Mouse (Mus musculus): ENCODE data around the gene Stx8. TPM values are rescaled to one million over a fixed set of nuclear protein-coding genes. Genes with fewer than 3 reads are reported as not detected.

The Stx8 gene
- polyA plus RNA-seq, 1 experiment from 2014 or later = 59.2 TPM

GRCm38 (mm10) chr11:68250106-68250505 lies 284.1 kb downstream of the Stx8 start:
- WGBS = 74% methylated on average over 6 of the region's 6 CpGs
- no peaks in the 10 kb centered on the region for H3K27me3 ChIP-seq
- H3K36me3 ChIP-seq = no peaks in the 10 kb centered on the region
- H3K4me1 ChIP-seq = no peaks in the 10 kb centered on the region
- no peak for ATAC-seq (ENCODE audit: insufficient number of reproducible peaks, insufficient read depth, low FRiP score, low TSS enrichment)
- H3K4me3 ChIP-seq = no peak overlapping the region
- no peak overlapping the region for H3K27ac ChIP-seq
- no peaks in the 10 kb centered on the region for H3K9me3 ChIP-seq
- H3K4me2 ChIP-seq (replicated peaks) = no peak overlapping the region
- no peak overlapping the region for H3K9ac ChIP-seq

DNA sequence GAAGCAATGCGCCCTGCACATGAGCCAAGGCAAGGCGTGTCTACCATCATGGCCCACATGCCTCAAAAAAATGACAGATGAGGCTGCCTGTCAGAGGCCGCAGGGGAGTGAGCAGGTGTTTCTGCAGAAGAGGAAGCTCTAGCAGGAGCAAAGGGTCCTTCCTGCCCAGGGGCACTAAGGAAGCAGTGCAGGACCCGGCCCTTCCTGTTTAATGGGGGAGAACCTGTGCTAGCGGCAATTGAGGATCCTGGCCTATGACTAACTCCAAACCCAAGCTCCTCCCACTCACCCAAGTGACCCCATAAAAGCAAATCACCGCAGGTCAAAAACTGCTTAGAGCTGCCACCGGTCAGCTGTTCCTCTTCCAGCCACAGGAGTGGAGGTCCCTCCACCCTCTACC lies 287.5 kb downstream of the Stx8 start:
- Histone ChIP-seq H3K9ac (no peak overlapping the region), H3K36me3 (no peaks in the 10 kb centered on the region), H3K9me3 (no peaks in the 10 kb centered on the region), H3K4me3 (no peak overlapping the region), H3K4me1 (no peaks in the 10 kb centered on the region), H3K4me2 (replicated peaks) (no peak overlapping the region), H3K27ac (no peak overlapping the region), H3K27me3 (no peaks in the 10 kb centered on the region)
- ATAC-seq (ENCODE audit: insufficient number of reproducible peaks, insufficient read depth, low FRiP score, low TSS enrichment) = no peak
- WGBS = 82% methylated on average over 7 of the region's 7 CpGs

Small RNAs within 50 kb of the gene (microRNA-seq; reads per million reads assigned to microRNA genes)
- not detected for gene Mir6406

Other genes starting within 250 kb of the Stx8 start
- 0.04 and 0.08 TPM in 2 replicates for gene Glp2r, start 195.0 kb upstream of the Stx8 start, polyA plus RNA-seq (2016; fragmentation: Nextera tagmentation; extraction: Ambion mirVana)
- gene Gsg1l2, start 191.6 kb upstream of the Stx8 start, polyA plus RNA-seq (2016; fragmentation: Nextera tagmentation; extraction: Ambion mirVana) = not detected in 2 replicates
- 1.1 and 1.2 TPM in 2 replicates for gene Dhrs7c, start 168.0 kb upstream of the Stx8 start, polyA plus RNA-seq (2016; fragmentation: Nextera tagmentation; extraction: Ambion mirVana)
- 1.3 and 1.4 TPM in 2 replicates for gene Usp43, start 44.0 kb upstream of the Stx8 start, polyA plus RNA-seq (2016; fragmentation: Nextera tagmentation; extraction: Ambion mirVana)
- 0.34 and 0.61 TPM in 2 replicates for gene Cfap52, start 542 bp upstream of the Stx8 start, polyA plus RNA-seq (2016; fragmentation: Nextera tagmentation; extraction: Ambion mirVana)